Mouse (Mus musculus) testis, adult 2 months (tissue): Measurements from ENCODE around the gene Adam33.
"Not testable (repeated sequence)": the region's sequence is repeated elsewhere in the genome, so short reads cannot be mapped to it uniquely, and the experiment has no call there.

Source experiments
- CTCF ChIP-seq: fragments of 200-500 bp; IDR thresholded peaks from 2 replicates; pipeline ENCODE4 v1.5.1; 2012; ENCODE audit warnings: low read depth, mild to moderate bottlenecking, inconsistent platforms, low read length, moderate library complexity; ENCODE audit not compliant: control insufficient read depth, insufficient read depth, insufficient replicate concordance
- POLR2A ChIP-seq: fragments of 200-500 bp; IDR thresholded peaks from 2 replicates; pipeline ENCODE4 v1.6.1; 2012; ENCODE audit warnings: low read depth, mild to moderate bottlenecking, inconsistent platforms, low read length, moderate library complexity; ENCODE audit not compliant: control insufficient read depth

GRCm38 (mm10) chr2:131031406-131031805 is 32.2 kb downstream of the Adam33 start:
- TF ChIP-seq CTCF, POLR2A: not testable (repeated sequence)
